Mouse (Mus musculus) embryo, embryonic 9.5 days (tissue): Measurements from ENCODE around the gene Col11a2.

Source experiments
- DNase-seq: peaks from one replicate; pipeline ENCODE4 v3.0.0-alpha.2; 2017; ENCODE audit errors: extremely low spot score

Col11a2 gene

DNA sequence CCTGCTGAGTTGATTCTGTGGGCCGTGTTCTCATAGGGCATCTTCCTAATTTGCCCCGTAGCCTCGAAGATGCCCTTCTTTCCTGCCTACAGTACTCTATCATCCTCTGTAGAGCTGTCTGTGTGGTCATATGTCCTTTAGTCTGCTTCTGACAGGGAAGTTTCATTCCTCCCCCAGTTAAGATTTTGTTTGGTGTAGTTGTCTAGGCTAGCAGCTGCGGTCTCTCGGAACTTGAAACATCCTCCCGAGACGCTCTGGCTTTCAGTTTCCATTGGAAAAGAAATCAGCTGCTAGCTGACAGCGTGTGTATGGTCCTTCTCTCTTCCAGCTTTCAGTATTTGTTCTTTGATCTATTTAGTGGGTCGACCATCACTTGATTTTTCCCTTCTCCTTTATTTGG, 65.6 kb downstream of the Col11a2 start:
- DNase-seq, result no peak

DNA sequence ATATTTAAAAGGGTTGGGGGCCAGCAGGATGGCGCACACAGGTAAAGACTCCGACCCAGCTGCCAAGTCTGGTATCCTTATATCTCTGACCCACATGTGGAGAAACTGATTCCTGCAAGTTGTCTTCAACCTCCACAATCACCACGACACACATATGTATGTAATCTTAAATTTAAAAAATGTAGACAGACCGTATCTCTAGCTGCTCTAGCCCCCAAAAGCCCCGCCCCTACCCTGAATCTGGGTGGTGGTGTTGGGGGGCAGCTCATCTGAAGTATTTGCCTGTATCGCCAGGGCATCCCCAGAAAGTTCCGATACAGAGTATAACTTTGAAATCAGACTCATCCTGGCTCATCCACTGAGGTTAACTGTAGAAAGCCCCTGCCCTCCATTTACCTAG, 67.3 kb downstream of the Col11a2 start:
- no peak for DNase-seq

DNA sequence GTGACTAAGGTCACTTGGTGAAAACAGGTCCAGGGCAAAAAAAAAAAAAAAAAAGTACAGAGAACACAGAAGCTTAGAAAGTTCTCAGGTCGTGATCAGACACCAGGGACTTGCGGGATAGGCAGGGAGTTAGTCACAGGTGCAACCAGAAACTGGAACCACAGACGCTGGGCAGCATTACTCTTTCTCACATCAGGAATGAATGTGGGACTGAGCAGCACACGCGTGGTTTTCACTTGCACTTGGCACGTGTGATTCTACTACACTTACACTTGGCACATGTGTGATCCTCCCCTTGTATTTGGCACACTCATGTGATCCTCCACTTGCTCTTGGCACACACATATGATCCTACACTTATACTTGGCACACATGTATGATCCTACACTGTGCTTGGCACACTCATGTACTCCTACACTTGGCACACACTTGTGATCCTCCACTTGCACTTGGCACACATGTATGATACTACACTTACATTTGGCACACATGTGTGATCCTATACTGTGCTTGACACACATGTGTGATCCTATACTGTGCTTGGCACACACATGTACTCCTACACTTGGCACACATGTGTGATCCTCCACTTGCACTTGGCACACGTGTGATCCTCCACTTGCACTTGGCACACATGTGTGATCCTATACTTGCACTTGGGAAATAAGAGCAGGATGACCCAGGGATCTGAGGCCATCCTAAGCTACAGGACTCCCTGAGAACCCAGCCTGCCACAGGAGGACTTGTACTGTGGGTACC, 68.1 kb downstream of the Col11a2 start:
- no peak for DNase-seq

DNA sequence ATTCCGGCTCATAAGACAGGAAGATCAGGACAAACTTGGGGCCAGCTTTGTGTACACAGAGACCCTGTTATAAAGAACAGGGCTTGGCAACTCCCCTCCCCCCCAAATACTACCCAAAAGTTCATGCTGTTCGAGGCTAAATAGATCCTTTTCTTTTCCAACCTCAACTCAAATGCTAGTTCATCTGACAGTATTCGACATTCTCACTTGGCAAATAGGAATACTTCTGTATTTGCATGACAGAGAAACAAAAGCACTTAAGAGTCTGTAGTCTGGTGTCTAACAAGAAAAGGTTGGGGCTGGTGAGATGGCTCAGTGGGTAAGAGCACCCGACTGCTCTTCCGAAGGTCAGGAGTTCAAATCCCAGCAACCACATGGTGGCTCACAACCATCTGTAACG, 69.2 kb downstream of the Col11a2 start:
- DNase-seq, result no peak

DNA sequence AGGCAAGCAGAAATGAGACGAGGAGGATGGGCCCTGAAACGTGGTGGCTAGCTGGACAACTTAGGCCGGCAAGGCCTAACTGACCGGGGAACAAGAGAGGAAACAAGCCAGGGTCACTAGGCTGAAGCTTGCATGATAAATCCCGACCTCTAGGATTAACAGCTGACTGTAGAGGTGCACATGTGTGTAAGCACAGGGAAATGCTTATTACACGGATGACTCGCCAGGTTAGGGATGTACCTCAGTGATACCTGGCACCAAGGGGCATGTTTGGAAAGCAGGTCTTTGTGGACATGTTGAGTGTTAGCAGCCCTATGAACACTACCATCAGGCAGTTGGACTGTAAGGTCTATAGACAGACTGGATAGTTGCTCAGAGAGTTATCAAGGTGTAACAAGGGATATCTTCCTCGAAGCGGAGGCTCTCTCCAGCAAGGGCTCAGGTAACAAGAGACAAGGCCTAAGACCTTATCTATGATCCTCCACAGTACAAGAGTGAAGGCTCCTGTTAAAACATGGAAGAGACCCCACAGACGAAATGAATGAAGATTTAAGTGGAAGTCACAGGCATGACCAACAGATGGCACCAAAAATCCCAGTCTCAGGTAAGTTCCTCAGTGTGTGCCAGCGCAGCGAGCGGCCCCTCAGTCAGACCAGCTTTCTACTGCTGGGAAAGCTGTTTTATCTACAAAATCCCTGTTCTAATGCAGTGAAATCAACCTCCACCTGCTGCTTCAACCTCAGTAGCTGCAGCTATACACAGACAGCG, 70.0 kb downstream of the Col11a2 start:
- no peak for DNase-seq

DNA sequence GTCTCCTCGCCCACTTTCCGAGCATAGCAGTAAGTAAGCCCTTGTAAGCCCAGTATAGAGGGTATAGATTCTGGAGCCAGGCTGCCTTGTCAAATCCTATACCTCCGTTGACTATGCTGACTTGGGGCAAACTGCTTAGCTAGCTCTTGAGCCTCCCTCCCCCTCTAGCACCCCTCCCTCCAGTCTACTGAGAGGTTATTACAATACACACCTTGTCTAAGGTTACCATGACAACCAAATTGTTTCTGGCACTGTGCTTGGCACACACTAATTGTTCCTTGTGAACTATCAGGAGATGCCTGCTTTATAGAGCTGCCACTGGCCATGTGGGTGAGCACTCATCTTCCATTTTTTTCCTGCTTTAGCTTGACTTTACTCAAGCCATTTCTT, 70.6 kb downstream of the Col11a2 start:
- DNase-seq, result no peak

DNA sequence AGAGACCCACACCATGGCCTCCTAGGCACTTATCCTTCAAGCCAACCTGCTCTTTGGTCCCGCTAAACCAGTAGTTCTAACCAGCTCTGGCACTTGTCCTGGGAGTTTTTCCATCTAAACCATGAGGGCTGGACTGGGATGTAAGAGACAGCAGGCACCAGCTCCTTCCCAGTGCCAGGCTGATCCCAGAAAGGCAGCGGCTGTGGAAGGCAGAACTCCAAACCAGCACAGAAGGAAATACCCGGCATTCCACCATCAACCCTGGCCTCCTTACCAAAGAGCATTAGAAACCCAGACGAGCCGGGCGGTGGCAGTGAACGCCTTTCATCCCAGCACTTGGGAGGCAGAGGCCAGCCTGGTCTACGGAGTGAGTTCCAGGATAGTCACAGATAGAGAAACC, 71.1 kb downstream of the Col11a2 start:
- DNase-seq, result no peak

DNA sequence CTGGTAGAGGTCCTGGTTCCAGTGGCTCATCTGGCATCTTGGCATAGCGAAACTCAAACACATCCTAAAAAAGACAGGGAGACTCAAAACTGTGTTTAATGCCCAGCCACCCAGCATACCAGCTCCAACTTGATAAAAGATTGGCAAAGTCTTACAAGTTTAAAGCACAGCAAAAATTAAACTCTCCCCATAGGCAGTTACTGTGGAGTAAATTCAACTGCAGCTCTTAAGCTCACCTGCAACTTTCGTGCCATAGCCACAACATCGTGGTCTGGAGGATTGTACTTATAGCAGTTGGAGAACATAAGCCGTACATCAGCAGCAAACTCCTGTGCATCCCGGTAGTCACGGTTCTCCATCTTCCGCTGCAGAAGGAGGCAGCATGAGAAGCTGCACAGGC, 74.9 kb downstream of the Col11a2 start:
- no peak for DNase-seq
